In the genomic region with DNA sequence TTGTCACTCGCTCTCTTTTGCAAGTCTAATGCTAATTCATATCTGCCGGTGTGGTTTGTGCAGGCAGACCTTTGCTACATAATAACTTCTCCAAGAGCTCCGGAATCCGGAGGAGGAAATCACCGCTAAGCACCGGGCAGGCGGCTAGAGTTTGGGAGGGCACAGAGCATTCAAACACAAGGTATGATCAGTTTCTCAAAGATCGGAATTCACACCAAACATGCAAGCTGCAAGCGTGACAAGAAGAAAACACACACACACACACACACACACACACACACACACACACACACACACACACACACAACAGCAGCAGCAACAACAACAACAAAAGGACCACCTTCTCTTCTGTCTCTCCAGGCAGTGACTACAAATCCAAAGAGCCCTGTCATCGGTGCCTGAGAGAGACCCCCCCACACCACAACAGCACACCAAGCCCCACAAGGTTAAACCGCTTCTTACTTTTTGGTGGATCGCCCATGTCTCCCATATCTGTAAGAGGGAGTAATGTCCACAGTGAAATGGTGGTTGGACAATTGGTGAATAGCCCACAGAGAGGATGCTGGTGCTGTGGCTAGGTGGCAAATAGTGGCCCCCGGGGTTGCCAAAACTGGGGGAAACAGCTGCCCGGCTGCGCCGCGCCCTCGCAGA, we compare ENCODE assay signal across 9 mouse cellular contexts. TPM values are rescaled to one million over a fixed set of nuclear protein-coding genes. Genes with fewer than 3 reads are reported as not detected.
DNase-seq lines count a peak whose midpoint lies in the region; ATAC-seq and TF ChIP-seq lines count a peak whose summit lies in the region.
"Had no signal": no experiment of that assay in that cellular context is flagged by ENCODE, and none has a peak within 500 bp of the region (broad histone marks: within the 10 kb centered on the region; RNA-seq: fewer than 3 reads in every experiment).

No protein-coding gene starts in this region.

- H3K9ac ChIP-seq in kidney, postnatal 0 days (ENCODE audit: low read depth, low read length): no peak overlapping the region
- peak overlapping the region; percentile 48; the same call in 1 of the 2 replicates for H3K9ac ChIP-seq in limb, embryonic 13.5 days

- H3K4me3 ChIP-seq in kidney, postnatal 0 days (replicated peaks; ENCODE audit: low read depth, low read length): peak overlapping the region; percentile 44
- peak overlapping the region; percentile 67 for H3K4me3 ChIP-seq in forebrain, embryonic 10.5 days
- peak overlapping the region; percentile 62 for H3K4me3 ChIP-seq in limb, embryonic 13.5 days
- peak overlapping the region; percentile 24; the same call in 1 of the 2 replicates for H3K4me3 ChIP-seq in olfactory bulb, adult 2 months (ENCODE audit: insufficient read depth, low read depth, low read length)

- H3K27me3 ChIP-seq in kidney, postnatal 0 days (ENCODE audit: insufficient read depth, low read length): peaks cover 88% of the 10 kb centered on the region
- peaks cover 100% of the 10 kb centered on the region for H3K27me3 ChIP-seq in forebrain, embryonic 10.5 days (ENCODE audit: poor library complexity, severe bottlenecking)
- H3K27me3 ChIP-seq in limb, embryonic 13.5 days: peaks cover 90% of the 10 kb centered on the region

- H3K36me3 ChIP-seq in kidney, postnatal 0 days (ENCODE audit: insufficient read depth, low read length): no peaks in the 10 kb centered on the region
- H3K36me3 ChIP-seq in forebrain, embryonic 10.5 days (replicated peaks): no peaks in the 10 kb centered on the region
- H3K36me3 ChIP-seq in limb, embryonic 13.5 days: no peaks in the 10 kb centered on the region

- TF ChIP-seq POLR2A in olfactory bulb, adult 2 months (IDR thresholded peaks at IDR 0.05; ENCODE audit: insufficient read depth, low read depth, low read length): no peak

- H3K27ac ChIP-seq in kidney, postnatal 0 days: no peak overlapping the region
- peak overlapping the region; percentile 36; the same call in 1 of the 2 replicates for H3K27ac ChIP-seq in forebrain, embryonic 10.5 days
- H3K27ac ChIP-seq in limb, embryonic 13.5 days: no peak overlapping the region
- no peak overlapping the region for H3K27ac ChIP-seq in olfactory bulb, adult 2 months (ENCODE audit: insufficient read depth, low read depth, low read length)
- H3K27ac ChIP-seq: macrophage had no signal

- WGBS in kidney, postnatal 0 days: 2% methylated on average over 18 of the region's 18 CpGs
- under 1% methylated on average over 18 of the region's 18 CpGs for WGBS in forebrain, embryonic 10.5 days
- under 1% methylated on average over 17 of the region's 18 CpGs for WGBS in limb, embryonic 13.5 days
- WGBS in olfactory bulb, adult 2 months: 1% methylated on average over 18 of the region's 18 CpGs

- no peak for DNase-seq in kidney, postnatal 0 days (ENCODE audit: low spot score)
- no peak for DNase-seq in kidney, postnatal 10 days
- peak; percentile 55 for DNase-seq in forebrain, embryonic 10.5 days (ENCODE audit: extremely low spot score, low spot score)
- DNase-seq in thymus, postnatal 25 days: no peak
- DNase-seq in yolk sac, embryonic 10.5 days (ENCODE audit: low spot score): no peak
- DNase-seq in frontal cortex, postnatal 14 days (ENCODE audit: low spot score in 2 of 2): no peak

- no peak for TF ChIP-seq CTCF in kidney, postnatal 0 days (IDR thresholded peaks at IDR 0.05; ENCODE audit: low read depth)
- no peak for TF ChIP-seq CTCF in olfactory bulb, adult 2 months (IDR thresholded peaks at IDR 0.05; ENCODE audit: insufficient read depth, low read depth, low read length)

- H3K4me1 ChIP-seq in kidney, postnatal 0 days (replicated peaks; ENCODE audit: insufficient read depth, low read length): no peaks in the 10 kb centered on the region; the same call in 1 of the 2 replicates
- H3K4me1 ChIP-seq in forebrain, embryonic 10.5 days: peaks cover 44% of the 10 kb centered on the region
- peaks cover 12% of the 10 kb centered on the region; the same call in 1 of the 2 replicates for H3K4me1 ChIP-seq in limb, embryonic 13.5 days
- H3K4me1 ChIP-seq in olfactory bulb, adult 2 months (ENCODE audit: control insufficient read depth, insufficient read depth, low read length): peaks cover 7% of the 10 kb centered on the region; the same call in 1 of the 2 replicates

- peak overlapping the region; percentile 87 for H3K4me2 ChIP-seq in kidney, postnatal 0 days (ENCODE audit: low read length)
- peak overlapping the region; percentile 91 for H3K4me2 ChIP-seq in limb, embryonic 13.5 days (replicated peaks)

- ATAC-seq in kidney, postnatal 0 days (replicated peaks; ENCODE audit: low FRiP score, low read depth): peak; percentile 17; the same call in 1 of the 2 replicates
- ATAC-seq in limb, embryonic 13.5 days (ENCODE audit: low FRiP score, low read depth): peak; percentile 16

- no peaks in the 10 kb centered on the region for H3K9me3 ChIP-seq in kidney, postnatal 0 days (replicated peaks; ENCODE audit: low read length)
- H3K9me3 ChIP-seq in forebrain, embryonic 10.5 days: no peaks in the 10 kb centered on the region
- no peaks in the 10 kb centered on the region for H3K9me3 ChIP-seq in limb, embryonic 13.5 days

RNA-seq across cellular contexts. Expression of a gene that starts 0.4 kb away (rescaled TPM):
- polyA plus RNA-seq in kidney, postnatal 0 days (2015; fragmentation: Nextera tagmentation; extraction: Ambion mirVana): 0.13 TPM in 1 of 2 replicates, not detected in the other
- 9.5 and 9.6 TPM in 2 replicates for polyA plus RNA-seq in forebrain, embryonic 10.5 days (2016; fragmentation: Nextera tagmentation; extraction: Ambion mirVana)
- polyA plus RNA-seq in limb, embryonic 13.5 days (2015; fragmentation: Nextera tagmentation; extraction: Ambion mirVana): 5.1 and 6.9 TPM in 2 replicates
- not detected in 2 replicates for polyA plus RNA-seq in olfactory bulb, adult 2 months (2012; ENCODE audit: insufficient read depth, insufficient read length, low replicate concordance, missing spikeins)
- polyA plus RNA-seq: macrophage had no signal
